Mouse (Mus musculus) hindbrain, embryonic 12.5 days (tissue): Measurements from ENCODE around the gene Tifab. TPM values are rescaled to one million over a fixed set of nuclear protein-coding genes. Genes with fewer than 3 reads are reported as not detected.

Experiments used
- ATAC-seq: fragments of 200-750 bp; cut with Nextera tagmentation; 2 replicates; pipeline ENCODE4 v1.8.0; 2017; ENCODE audit warnings: moderate TSS enrichment; ENCODE audit not compliant: low FRiP score
- H3K27ac ChIP-seq: fragments of 300-500 bp; sonication (generic); 2 replicates; pipeline ENCODE4 v1.5.1; 2016; ENCODE audit warnings: mild to moderate bottlenecking
- H3K27me3 ChIP-seq: fragments of 300-500 bp; sonication (generic); 2 replicates; pipeline ENCODE4 v1.6.1; 2016; ENCODE audit warnings: mild to moderate bottlenecking
- H3K36me3 ChIP-seq: fragments of 300-500 bp; sonication (generic); 2 replicates; pipeline ENCODE4 v1.6.1; 2016; ENCODE audit warnings: mild to moderate bottlenecking
- H3K4me1 ChIP-seq: fragments of 300-500 bp; sonication (generic); 2 replicates; pipeline ENCODE4 v1.6.1; 2016
- H3K4me2 ChIP-seq: fragments of 300-500 bp; sonication (generic); replicated peaks from 2 replicates; pipeline ENCODE4 v1.6.1; 2016; ENCODE audit warnings: mild to moderate bottlenecking
- H3K4me3 ChIP-seq: fragments of 300-500 bp; sonication (generic); 2 replicates; pipeline ENCODE4 v1.5.1; 2016; ENCODE audit warnings: mild to moderate bottlenecking
- H3K9ac ChIP-seq: fragments of 300-500 bp; sonication (generic); 2 replicates; pipeline ENCODE4 v1.6.1; 2016; ENCODE audit warnings: mild to moderate bottlenecking, moderate library complexity
- H3K9me3 ChIP-seq: fragments of 300-500 bp; sonication (generic); replicated peaks from 2 replicates; pipeline ENCODE4 v1.6.1; 2016; ENCODE audit warnings: mild to moderate bottlenecking
- WGBS: fragments of 180-500 bp; shearing (Covaris S2); methylation state at CpG from one replicate; pipeline ENCODE4 v1.1.7; 2016; 5-methylcytosine and 5-hydroxymethylcytosine counted together
- polyA plus RNA-seq: library from polyadenylated mRNA; unstranded; fragments of >200 nt; fragmentation: Nextera tagmentation; extraction: Ambion mirVana; gene quantifications from 2 replicates; pipeline ENCODE4 v1.2.1, GENCODE M21; 2016

Tifab gene
- polyA plus RNA-seq, 1 experiment from 2014 or later: 1.5 TPM

DNA sequence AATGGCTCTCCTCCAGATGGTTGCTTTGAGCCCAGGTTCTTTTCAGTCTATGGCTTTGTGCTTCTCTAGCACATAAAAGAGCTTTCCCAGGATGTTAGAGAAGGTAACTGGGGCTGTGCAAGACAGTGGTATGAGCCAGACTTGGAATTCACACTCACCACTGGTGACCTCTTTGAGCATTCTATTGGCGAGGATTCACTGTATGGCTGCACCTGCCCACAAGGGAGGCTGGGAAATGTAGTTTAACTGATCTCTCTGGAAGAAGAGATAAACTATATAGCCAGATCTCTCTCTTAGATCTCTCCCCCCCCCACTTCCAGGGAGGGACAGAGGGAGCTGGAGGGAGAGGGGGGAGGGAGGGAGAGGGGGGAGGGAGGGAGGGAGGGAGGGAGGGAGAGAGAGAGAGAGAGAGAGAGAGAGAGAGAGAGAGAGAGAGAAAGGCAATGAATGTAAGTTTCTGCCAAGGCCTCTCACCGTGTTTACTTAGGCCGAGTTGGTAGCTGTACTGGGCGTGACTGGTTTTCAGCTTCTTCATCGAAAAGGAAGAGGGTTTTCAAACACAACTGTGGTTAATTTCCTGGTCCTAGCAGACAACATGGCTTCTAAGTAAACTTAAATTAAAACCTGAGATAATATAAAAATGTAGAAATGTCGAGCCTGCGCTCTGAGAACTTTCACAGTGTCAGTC lies 25.8 kb downstream of the Tifab start:
- no peak overlapping the region for H3K27ac ChIP-seq
- no peak overlapping the region for H3K4me3 ChIP-seq
- 80% methylated on average over 7 of the region's 7 CpGs for WGBS
- no peaks in the 10 kb centered on the region for H3K9me3 ChIP-seq
- no peaks in the 10 kb centered on the region for H3K36me3 ChIP-seq
- H3K4me2 ChIP-seq: no peak overlapping the region
- no peak for ATAC-seq
- no peaks in the 10 kb centered on the region for H3K27me3 ChIP-seq
- no peak overlapping the region for H3K9ac ChIP-seq
- peaks cover 9% of the 10 kb centered on the region; the same call in 1 of the 2 replicates for H3K4me1 ChIP-seq

DNA sequence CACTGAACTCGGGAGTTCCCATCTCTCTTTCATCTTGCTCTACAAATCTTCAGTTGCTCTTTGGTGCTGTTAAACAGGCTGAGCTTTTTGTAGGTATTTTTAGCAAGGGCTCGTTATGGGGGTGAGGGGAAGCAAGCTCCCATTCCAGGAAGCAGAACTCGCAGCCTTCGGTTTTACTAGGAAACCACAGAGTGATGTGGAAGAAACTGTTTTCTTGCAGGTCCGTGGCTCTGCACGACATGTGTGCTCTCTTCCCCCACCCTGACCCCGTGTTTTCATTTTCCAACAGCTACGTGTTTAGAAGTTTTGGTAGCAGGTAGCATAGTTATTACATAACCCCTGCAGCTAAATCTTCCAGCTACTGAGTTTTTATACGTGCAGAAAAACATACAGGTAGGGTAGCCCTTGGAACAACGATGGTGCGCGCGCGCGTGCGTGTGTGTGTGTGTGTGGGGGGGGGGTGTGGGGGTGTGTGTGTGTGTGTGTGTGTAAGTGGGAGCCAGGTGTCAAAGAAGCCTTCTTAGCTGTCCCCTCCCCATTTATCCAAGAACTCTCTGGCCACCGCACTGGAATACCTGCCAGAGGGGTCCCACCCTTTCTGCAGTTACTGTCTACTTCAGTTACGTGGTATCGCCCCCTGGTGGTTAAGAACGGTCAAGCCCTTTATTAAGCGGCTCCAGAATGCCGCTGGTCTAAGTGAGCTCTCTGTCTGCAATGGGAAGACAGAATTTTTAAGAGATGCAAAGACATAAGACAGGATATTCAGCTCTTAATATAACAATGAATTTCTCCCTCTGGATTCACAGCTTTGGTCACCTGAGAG lies 27.1 kb downstream of the Tifab start:
- no peak for ATAC-seq
- 50% methylated on average over 22 of the region's 22 CpGs for WGBS
- H3K9ac ChIP-seq: no peak overlapping the region
- H3K36me3 ChIP-seq: no peaks in the 10 kb centered on the region
- H3K4me1 ChIP-seq: peaks cover 9% of the 10 kb centered on the region; the same call in 1 of the 2 replicates
- peaks cover 4% of the 10 kb centered on the region; the same call in 1 of the 2 replicates for H3K27me3 ChIP-seq
- no peak overlapping the region for H3K4me2 ChIP-seq
- H3K27ac ChIP-seq: no peak overlapping the region
- no peaks in the 10 kb centered on the region for H3K9me3 ChIP-seq
- no peak overlapping the region for H3K4me3 ChIP-seq

DNA sequence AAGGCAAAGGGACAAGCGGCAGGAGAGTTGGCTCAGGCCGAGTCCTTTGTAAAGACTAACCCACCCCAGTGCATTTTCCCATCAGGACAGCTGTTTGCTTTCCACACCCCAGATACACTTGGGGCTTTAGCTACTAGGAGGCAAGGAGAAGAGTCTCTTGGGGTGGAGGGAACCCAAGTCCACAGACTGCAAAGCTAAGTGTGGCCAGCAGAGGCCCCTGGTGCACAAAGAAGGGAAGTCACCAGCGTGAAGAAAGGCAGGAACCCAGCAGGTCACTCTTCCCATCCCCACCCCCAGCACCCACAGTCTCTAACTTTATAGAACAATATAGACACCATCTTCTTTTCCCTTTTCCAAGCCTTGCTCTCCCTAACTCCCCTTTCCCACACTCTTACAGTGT lies 33.2 kb downstream of the Tifab start:
- H3K27ac ChIP-seq: no peak overlapping the region
- no peak for ATAC-seq
- H3K4me3 ChIP-seq: no peak overlapping the region
- H3K9ac ChIP-seq: no peak overlapping the region
- 35% methylated on average over 3 of the region's 3 CpGs for WGBS
- no peaks in the 10 kb centered on the region for H3K36me3 ChIP-seq
- no peak overlapping the region for H3K4me2 ChIP-seq
- H3K4me1 ChIP-seq: peaks cover 9% of the 10 kb centered on the region
- peaks cover 11% of the 10 kb centered on the region; the same call in 1 of the 2 replicates for H3K27me3 ChIP-seq
- H3K9me3 ChIP-seq: no peaks in the 10 kb centered on the region

DNA sequence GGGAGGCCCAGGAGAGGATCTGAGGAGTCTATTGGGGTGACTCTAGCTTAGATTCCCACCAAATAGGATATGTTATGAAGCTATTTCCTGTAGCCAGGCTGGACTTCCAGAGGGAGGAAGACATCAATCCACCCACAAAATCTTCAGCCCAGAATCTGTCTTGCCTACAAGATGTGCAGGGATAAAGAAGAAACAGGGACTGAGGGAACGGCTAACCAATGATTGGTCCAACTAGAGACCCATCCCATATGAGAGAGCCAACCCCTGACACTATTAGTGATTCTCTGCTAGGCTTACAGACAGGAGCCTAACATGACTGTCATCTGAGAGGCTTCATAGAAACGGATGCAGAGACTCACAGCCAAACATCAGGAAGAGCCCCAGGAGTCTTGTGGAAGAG lies 34.7 kb downstream of the Tifab start:
- Histone ChIP-seq H3K4me2 (no peak overlapping the region), H3K27ac (no peak overlapping the region), H3K4me1 (peaks cover 9% of the 10 kb centered on the region), H3K27me3 (peaks cover 11% of the 10 kb centered on the region; the same call in 1 of the 2 replicates), H3K9me3 (no peaks in the 10 kb centered on the region), H3K4me3 (no peak overlapping the region), H3K9ac (no peak overlapping the region), H3K36me3 (no peaks in the 10 kb centered on the region)
- no peak for ATAC-seq
- WGBS: 50% methylated on average over 2 of the region's 2 CpGs

DNA sequence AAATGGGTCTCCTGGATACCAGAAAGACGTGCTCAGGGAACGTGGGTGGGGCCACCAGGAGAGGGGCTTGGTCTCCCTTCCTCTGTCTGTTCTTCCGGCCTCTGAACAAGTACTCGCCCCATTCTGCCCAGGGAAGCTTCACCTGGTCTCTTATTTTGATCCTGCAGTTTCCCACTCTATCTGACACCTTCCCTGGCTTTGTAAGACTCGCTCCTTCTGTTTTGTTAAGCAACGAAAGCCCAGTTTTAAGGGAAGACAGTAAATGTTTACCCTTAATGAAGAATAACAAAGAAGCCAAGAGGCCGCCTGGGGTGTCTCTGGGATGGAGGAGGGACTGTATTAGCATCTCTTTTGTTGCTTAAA lies 35.6 kb downstream of the Tifab start:
- peaks cover 11% of the 10 kb centered on the region; the same call in 1 of the 2 replicates for H3K27me3 ChIP-seq
- no peak overlapping the region for H3K9ac ChIP-seq
- no peaks in the 10 kb centered on the region for H3K36me3 ChIP-seq
- H3K4me1 ChIP-seq: peaks cover 9% of the 10 kb centered on the region
- no peak for ATAC-seq
- H3K9me3 ChIP-seq: no peaks in the 10 kb centered on the region
- no peak overlapping the region for H3K4me2 ChIP-seq
- no peak overlapping the region for H3K4me3 ChIP-seq
- 4% methylated on average over 7 of the region's 7 CpGs for WGBS
- H3K27ac ChIP-seq: no peak overlapping the region

DNA sequence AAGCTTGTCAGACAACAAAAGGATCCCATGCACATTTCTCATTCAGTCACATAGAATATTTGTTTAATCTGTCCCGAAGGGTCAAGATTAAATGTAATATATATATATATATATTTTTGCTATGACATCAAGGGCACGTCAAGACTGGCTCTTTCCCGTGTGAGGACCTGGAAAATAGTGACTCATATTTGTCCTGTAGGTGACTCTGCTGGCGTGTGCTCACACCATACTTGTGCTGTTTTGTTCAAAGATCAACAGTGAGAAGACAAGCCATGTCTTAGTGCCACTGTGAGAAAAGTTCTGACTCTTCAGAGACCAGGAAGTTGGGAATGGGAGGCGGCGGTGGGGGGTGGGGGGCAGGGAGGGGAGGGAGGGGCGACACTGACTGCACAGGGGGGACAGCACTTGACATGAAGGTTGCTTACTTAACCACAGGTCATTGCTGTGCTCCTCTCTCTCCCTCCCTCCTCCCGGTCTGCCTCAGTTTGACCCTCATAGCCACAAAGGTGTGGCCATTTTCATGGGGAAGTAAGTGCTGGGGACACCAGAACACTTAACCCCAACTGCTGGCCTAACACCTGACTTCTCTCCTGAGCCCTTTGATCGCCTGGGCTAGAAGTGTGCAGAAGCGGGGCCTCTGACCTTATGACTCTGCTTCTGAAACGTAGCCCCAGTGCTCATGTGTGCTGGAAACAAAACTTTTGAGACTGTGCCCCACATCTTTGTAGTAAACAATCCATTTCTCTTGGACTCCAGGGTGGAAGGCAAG lies 36.1 kb downstream of the Tifab start:
- no peak overlapping the region for H3K4me3 ChIP-seq
- H3K4me1 ChIP-seq: peaks cover 9% of the 10 kb centered on the region
- peaks cover 11% of the 10 kb centered on the region; the same call in 1 of the 2 replicates for H3K27me3 ChIP-seq
- 22% methylated on average over 11 of the region's 11 CpGs for WGBS
- no peak overlapping the region for H3K9ac ChIP-seq
- no peaks in the 10 kb centered on the region for H3K9me3 ChIP-seq
- H3K27ac ChIP-seq: no peak overlapping the region
- no peaks in the 10 kb centered on the region for H3K36me3 ChIP-seq
- H3K4me2 ChIP-seq: no peak overlapping the region
- no peak for ATAC-seq

DNA sequence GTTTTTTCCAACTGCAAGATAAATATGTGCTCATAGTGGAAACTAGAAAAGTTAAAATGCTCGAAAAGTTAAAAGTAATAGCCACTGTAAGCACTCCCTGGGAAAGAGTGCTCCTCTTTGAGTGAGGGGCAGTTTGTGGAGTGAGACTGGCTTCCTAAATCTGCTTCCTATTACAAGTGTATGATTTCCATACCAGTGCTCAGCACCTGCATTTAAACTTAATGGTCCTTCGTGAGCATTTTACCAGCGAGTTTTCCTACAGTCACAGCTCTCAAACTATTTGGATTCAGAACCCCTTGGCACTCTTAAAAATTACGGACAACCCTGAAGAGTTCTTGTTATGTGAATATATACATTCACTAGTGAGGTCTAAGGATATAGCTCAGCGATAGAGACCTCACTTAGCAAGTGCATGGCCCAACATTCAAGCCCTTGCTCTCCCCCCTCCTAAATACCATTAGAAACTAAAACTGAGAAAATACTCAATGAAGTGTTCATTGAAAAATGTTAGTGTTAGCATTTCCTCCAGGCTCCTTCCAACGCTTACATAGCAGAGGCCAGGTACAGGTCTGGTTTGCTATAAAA lies 39.4 kb downstream of the Tifab start:
- 71% methylated on average over 6 of the region's 6 CpGs for WGBS
- Histone ChIP-seq H3K9ac (no peak overlapping the region), H3K4me2 (no peak overlapping the region), H3K4me1 (peaks cover 18% of the 10 kb centered on the region), H3K9me3 (no peaks in the 10 kb centered on the region), H3K36me3 (no peaks in the 10 kb centered on the region), H3K27ac (no peak overlapping the region), H3K4me3 (no peak overlapping the region), H3K27me3 (peaks cover 7% of the 10 kb centered on the region; the same call in 1 of the 2 replicates)
- ATAC-seq: no peak

DNA sequence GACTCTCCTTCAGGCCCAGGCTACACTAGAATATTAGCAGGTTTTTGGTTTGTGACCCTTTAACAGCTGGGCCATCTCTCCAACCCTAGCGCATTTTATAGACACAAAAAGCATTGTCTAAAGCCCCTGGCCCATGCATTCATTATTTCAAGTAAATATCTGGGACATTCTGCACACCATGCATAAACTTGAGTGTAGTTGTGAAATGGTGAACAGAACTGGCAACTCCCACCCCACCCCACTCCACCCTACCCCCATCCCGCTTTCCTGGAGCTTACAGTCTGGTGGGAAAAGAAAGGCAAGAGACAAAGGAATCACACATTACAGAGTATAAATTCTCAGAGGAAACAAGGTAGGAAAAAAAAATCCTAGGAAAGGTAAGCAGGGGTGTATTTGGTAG lies 42.5 kb downstream of the Tifab start, which contains the start of gene H2afy:
TSS of gene H2afy (minus strand) at position 162 of the 400 bp plus-strand sequence.
- peak within 1 kb of the TSS; percentile 98 for H3K9ac ChIP-seq
- peak within 1 kb of the TSS; percentile 99 for H3K4me3 ChIP-seq
- 83% methylated on average over 2 of the region's 2 CpGs for WGBS
- H3K9me3 ChIP-seq: no peaks in the 10 kb centered on the region
- ATAC-seq: no peak
- H3K4me1 ChIP-seq: peaks cover 30% of the 10 kb centered on the region
- peak within 1 kb of the TSS; percentile 85 for H3K4me2 ChIP-seq
- H3K27me3 ChIP-seq: no peaks in the 10 kb centered on the region
- H3K36me3 ChIP-seq: 0 out of 2 replicates have a peak, but pooled peaks cover 6% of the 10 kb centered on the region
- peak within 1 kb of the TSS; percentile 86 for H3K27ac ChIP-seq

DNA sequence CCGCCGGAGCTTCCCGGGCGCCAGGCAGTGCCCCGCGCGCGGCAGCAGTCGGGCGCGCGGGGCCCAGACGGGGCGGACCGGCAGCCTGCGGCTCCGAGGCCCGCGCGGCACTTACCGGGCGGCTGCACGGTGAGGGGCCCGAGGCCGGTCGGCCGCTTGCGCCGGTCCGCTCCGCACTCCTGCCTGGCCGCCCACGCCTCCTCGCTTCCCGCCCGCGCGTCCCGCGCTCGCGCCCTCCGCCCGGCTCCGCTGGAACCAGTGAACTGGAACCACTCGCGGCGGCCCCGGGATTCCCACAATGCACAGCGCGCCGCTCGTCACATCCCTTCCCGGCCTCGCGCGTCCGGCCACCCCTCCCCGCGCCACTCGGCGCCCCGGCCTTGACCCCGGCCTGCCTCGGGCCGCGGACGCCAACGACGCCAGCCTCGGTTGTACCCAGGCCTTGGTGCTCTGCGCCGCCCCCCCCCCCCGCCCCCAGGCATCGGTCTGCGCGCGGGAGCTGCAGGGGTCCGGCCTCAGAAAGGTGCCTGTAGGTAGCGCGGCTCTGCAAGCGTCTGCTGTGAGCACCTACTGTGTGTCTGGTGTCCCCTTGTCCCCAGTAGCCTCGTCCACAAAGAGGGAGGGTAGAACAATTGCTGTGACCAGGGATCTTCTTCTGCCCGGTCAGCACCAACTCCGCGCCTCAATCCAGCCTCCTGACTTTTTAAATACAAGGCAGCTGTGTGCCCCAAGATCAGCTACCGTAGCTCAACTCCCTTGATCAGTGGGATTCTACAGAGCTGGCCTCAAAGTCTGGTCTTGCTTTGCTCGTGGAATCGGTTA lies 43.2 kb downstream of the Tifab start:
- Histone ChIP-seq H3K27me3 (no peaks in the 10 kb centered on the region), H3K36me3 (peaks cover 12% of the 10 kb centered on the region; the same call in 1 of the 2 replicates), H3K4me3 (peak overlapping the region; percentile 99), H3K4me2 (peak overlapping the region; percentile 85), H3K9ac (peak overlapping the region; percentile 98), H3K9me3 (no peaks in the 10 kb centered on the region), H3K4me1 (peaks cover 30% of the 10 kb centered on the region), H3K27ac (peak overlapping the region; percentile 86)
- peak; percentile 86 for ATAC-seq
- WGBS: 2% methylated on average over 78 of the region's 89 CpGs

DNA sequence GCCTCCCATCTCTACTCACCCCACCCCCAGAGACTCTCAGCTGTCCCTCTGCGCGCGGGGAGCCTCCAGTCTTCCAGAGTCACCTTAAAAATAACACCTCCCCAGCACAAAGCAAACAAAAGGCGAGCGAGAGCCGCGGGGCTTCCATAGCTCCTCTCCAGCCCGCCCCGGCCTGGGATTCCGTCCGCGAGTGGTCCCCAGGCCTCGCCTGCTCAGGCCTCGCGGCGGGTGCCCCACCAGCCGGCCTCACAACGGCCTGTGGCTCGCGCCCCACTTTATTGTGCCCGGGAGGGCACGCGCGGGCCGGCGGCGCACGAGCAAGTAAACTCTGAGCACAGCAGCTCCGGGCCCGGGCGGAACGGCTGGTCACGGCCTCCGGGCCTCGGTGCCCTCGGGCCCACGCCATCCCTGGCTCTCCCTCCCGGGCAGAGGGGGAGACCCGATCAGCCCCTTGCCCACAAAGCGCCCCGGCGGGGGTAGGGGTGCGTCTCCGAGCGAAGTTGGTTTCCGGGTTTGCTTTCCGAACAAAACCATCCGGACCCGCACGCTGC lies 44.0 kb downstream of the Tifab start:
- Histone ChIP-seq H3K4me3 (peak overlapping the region; percentile 99), H3K9ac (peak overlapping the region; percentile 98), H3K27ac (peak overlapping the region; percentile 86), H3K9me3 (no peaks in the 10 kb centered on the region), H3K27me3 (no peaks in the 10 kb centered on the region), H3K4me2 (peak overlapping the region; percentile 85), H3K4me1 (peaks cover 30% of the 10 kb centered on the region), H3K36me3 (peaks cover 19% of the 10 kb centered on the region)
- WGBS: under 1% methylated on average over 44 of the region's 50 CpGs
- ATAC-seq: peak; percentile 53

DNA sequence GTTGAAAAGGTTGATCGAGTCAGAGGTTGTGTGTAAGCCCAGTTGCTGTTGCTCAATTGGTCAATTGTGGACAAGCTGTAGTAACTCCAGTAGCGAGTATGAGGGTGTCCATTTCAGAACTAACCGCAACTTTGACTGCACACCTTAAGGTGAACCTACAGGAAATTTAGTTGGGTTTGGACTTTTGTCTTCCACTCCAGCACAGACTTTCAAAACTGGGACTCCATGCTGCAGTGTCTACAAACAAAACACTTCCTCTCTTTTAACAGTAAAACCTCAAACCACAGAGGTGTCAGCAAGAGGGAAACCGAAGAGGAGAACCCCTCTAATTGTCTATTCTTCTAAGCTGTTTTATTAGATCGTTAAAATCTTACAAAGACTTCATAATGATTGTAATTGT lies 44.7 kb downstream of the Tifab start:
- H3K9me3 ChIP-seq: no peaks in the 10 kb centered on the region
- peaks cover 30% of the 10 kb centered on the region for H3K4me1 ChIP-seq
- peak overlapping the region; percentile 98 for H3K9ac ChIP-seq
- H3K27me3 ChIP-seq: no peaks in the 10 kb centered on the region
- peak overlapping the region; percentile 85 for H3K4me2 ChIP-seq
- peak overlapping the region; percentile 99 for H3K4me3 ChIP-seq
- ATAC-seq: no peak
- H3K27ac ChIP-seq: no peak overlapping the region
- WGBS: 55% methylated on average over 5 of the region's 5 CpGs
- peaks cover 22% of the 10 kb centered on the region for H3K36me3 ChIP-seq
